ENCODE assay signal across 15 mouse cellular contexts in the genomic region with DNA sequence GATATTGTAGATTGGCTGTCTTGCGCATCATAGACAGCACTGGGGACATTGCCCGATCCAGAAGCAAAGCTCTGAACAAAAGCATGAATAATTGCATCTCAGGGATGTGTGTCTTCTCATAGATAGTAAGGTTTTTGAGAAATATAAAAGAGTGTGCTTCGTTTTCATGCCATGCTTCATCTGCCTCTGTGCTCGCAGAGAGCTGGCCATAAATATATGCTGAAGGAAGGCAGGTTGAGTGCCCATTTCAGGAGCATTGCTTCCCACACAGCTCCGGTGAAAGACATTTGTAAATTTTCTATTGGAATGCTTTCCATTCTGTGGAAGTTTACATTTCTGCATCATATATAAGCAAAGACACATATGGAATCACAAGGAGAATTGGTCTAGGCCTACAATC.
"Had no signal": no experiment of that assay in that cellular context is flagged by ENCODE, and none has a peak within 500 bp of the region (broad histone marks: within the 10 kb centered on the region; RNA-seq: fewer than 3 reads in every experiment).

No protein-coding gene starts in this region.

- H3K4me1 ChIP-seq: liver, embryonic 13.5 days; midbrain, embryonic 15.5 days had no signal

- H3K9me3 ChIP-seq: liver, embryonic 13.5 days; midbrain, embryonic 15.5 days had no signal

- H3K4me2 ChIP-seq: liver, embryonic 13.5 days; midbrain, embryonic 11.5 days; midbrain, embryonic 15.5 days had no signal

- H3K27me3 ChIP-seq: liver, embryonic 13.5 days; midbrain, embryonic 15.5 days had no signal

- DNase-seq: kidney, adult 18-20 months; kidney, adult 9 months; kidney, postnatal 14 days; kidney, postnatal 4 days; liver, embryonic 13.5 days; lung, adult 2 months; lung, postnatal 14 days; lung, postnatal 4 days; thymus, adult 2 months; thymus, postnatal 14 days; thymus, postnatal 4 days had no signal

- H3K9ac ChIP-seq: liver, embryonic 13.5 days; midbrain, embryonic 15.5 days had no signal

- H3K4me3 ChIP-seq: liver, embryonic 13.5 days; midbrain, embryonic 15.5 days; myocyte had no signal

- ATAC-seq: midbrain, embryonic 15.5 days had no signal

- H3K36me3 ChIP-seq: liver, embryonic 13.5 days; midbrain, embryonic 15.5 days had no signal

- H3K27ac ChIP-seq: liver, embryonic 13.5 days; midbrain, embryonic 15.5 days; stomach, postnatal 0 days had no signal
